Mouse (Mus musculus) lung, postnatal 0 days (tissue): ENCODE measurements around the gene Gm49403. TPM values are rescaled to one million over a fixed set of nuclear protein-coding genes. Genes with fewer than 3 reads are reported as not detected.

Experiments used
- ATAC-seq: fragments of 200-750 bp; cut with Nextera tagmentation; 2 replicates; pipeline ENCODE4 v1.8.0; 2017; ENCODE audit warnings: moderate library complexity
- DNase-seq: peaks from one replicate; pipeline ENCODE4 v3.0.0-alpha.2; 2016; ENCODE audit warnings: low spot score
- H3K27ac ChIP-seq: fragments of 300-500 bp; sonication (generic); 2 replicates; pipeline ENCODE4 v1.5.1; 2014; ENCODE audit warnings: antibody characterized with exemption, mild to moderate bottlenecking, low read length, mixed read lengths
- H3K27me3 ChIP-seq: fragments of 300-500 bp; sonication (generic); replicated peaks from 2 replicates; pipeline ENCODE4 v1.6.1; 2014; ENCODE audit warnings: low read length, mixed read lengths; ENCODE audit not compliant: insufficient read depth
- H3K36me3 ChIP-seq: fragments of 300-500 bp; sonication (generic); 2 replicates; pipeline ENCODE4 v1.6.1; 2014; ENCODE audit warnings: low read length, mixed read lengths; ENCODE audit not compliant: insufficient read depth
- H3K4me1 ChIP-seq: fragments of 300-500 bp; sonication (generic); 2 replicates; pipeline ENCODE4 v1.6.1; 2014; ENCODE audit warnings: antibody characterized with exemption, low read depth, low read length, mixed read lengths; ENCODE audit not compliant: insufficient read depth
- H3K4me2 ChIP-seq: fragments of 300-500 bp; sonication (generic); replicated peaks from 2 replicates; pipeline ENCODE4 v1.6.1; 2014; ENCODE audit warnings: low read depth, mild to moderate bottlenecking, low read length, moderate library complexity, mixed read lengths
- H3K4me3 ChIP-seq: fragments of 300-500 bp; sonication (generic); 2 replicates; pipeline ENCODE4 v1.5.1; 2014; ENCODE audit warnings: low read depth, low read length
- H3K9ac ChIP-seq: fragments of 300-500 bp; sonication (generic); replicated peaks from 2 replicates; pipeline ENCODE4 v1.6.1; 2014; ENCODE audit warnings: low read depth, mild to moderate bottlenecking
- H3K9me3 ChIP-seq: fragments of 300-500 bp; sonication (generic); 2 replicates; pipeline ENCODE4 v1.6.1; 2016; ENCODE audit warnings: low read length, mixed read lengths
- CTCF ChIP-seq: IDR thresholded peaks from 2 replicates; pipeline ENCODE4 v1.5.1; 2016; ENCODE audit warnings: antibody characterized with exemption, mild to moderate bottlenecking
- EP300 ChIP-seq: IDR thresholded peaks from 2 replicates; pipeline ENCODE4 v1.6.1; 2016; ENCODE audit warnings: antibody characterized with exemption, mild to moderate bottlenecking, control low read depth
- WGBS: fragments of 180-500 bp; shearing (Covaris S2); extraction: QIAGEN DNeasy Blood & Tissue Kit; methylation state at CpG from one replicate; pipeline ENCODE4 v1.1.7; 2014; 5-methylcytosine and 5-hydroxymethylcytosine counted together
- polyA plus RNA-seq: library from polyadenylated mRNA; unstranded; fragments of >200 nt; fragmentation: Nextera tagmentation; extraction: Ambion mirVana; gene quantifications from 2 replicates; pipeline ENCODE4 v1.2.1, GENCODE M21; 2015

Gene Gm49403
- polyA plus RNA-seq, 1 experiment from 2014 or later, result not detected

DNA sequence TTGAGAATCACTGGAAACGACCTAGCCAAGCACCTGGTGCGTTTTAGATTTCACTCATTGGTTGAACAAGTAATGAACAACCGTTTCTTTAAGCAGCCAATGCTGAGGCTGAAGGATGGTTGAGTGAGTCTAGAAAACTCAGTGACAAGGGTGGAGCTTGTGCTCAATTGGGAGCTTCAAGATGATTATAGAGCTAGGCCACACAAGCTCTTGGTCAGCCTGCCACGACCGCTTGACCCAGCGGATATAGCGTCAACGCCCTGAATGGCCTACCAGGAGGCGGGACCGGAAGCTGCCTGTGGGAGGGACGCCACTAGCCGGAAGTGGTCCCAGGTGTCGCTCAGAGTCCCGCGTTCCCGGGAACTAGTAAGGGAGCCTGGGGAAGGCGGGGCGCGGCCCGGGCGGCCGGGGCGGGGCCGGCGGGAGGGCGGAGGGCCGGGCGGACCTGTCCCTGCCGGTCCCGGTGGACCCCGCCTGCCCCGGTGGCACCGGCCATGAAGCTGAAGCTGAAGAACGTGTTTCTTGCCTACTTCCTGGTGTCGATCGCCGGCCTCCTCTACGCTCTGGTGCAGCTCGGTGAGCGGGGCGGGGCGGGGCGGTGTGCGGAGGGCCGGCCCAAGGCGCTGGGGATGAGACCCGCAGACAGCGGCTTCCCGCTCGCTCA, 36.5 kb downstream of the Gm49403 start, which contains the start of gene B3gat3:
Gene B3gat3, plus strand, starts transcription at position 302 of the 664 bp plus-strand sequence.
- Histone ChIP-seq H3K36me3 (peaks cover 14% of the 10 kb centered on the region; the same call in 1 of the 2 replicates), H3K9me3 (no peaks in the 10 kb centered on the region), H3K4me2 (peak within 1 kb of the TSS; percentile 66), H3K9ac (peak within 1 kb of the TSS; percentile 77), H3K4me1 (peaks cover 7% of the 10 kb centered on the region; the same call in 1 of the 2 replicates), H3K27me3 (no peaks in the 10 kb centered on the region), H3K4me3 (peak within 1 kb of the TSS; percentile 74), H3K27ac (peak within 1 kb of the TSS; percentile 91)
- peak; percentile 97 for DNase-seq
- TF ChIP-seq EP300, result no peak
- no peak for TF ChIP-seq CTCF
- 4% methylated on average over 40 of the region's 50 CpGs for WGBS
- ATAC-seq, result peak; percentile 99

DNA sequence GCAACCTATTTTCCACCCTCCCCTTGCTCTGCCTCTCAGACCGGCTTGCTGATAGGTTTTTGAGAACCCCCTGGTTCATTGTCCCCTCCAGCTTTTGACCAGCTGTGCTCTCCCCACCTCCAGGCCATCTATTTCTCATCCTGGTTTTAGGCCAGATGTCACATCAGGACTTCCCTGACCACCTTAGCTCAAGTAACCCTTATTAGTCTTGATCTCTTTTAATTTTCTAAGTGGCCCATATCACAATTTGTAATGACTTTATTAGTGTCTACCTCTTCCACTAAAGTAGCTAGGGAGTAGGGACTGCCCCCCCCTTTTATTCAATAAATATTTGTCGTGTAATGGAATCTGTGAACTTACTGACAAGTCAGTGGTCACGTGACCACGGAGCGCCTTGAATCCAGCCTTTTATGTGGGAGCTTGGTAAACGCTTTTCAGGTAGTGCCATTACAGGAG, 37.1 kb downstream of the Gm49403 start:
- peak overlapping the region; percentile 66 for H3K4me2 ChIP-seq
- H3K9ac ChIP-seq, result peak overlapping the region; percentile 77
- peaks cover 8% of the 10 kb centered on the region for H3K36me3 ChIP-seq
- no peak for ATAC-seq
- peak overlapping the region; percentile 91 for H3K27ac ChIP-seq
- H3K4me1 ChIP-seq, result peaks cover 7% of the 10 kb centered on the region; the same call in 1 of the 2 replicates
- H3K9me3 ChIP-seq, result no peaks in the 10 kb centered on the region
- H3K4me3 ChIP-seq, result peak overlapping the region; percentile 74
- TF ChIP-seq EP300 (no peak), CTCF (no peak)
- WGBS, result under 1% methylated on average over 6 of the region's 6 CpGs
- H3K27me3 ChIP-seq, result no peaks in the 10 kb centered on the region
- DNase-seq, result peak; percentile 86

GRCm38 (mm10) chr19:8921741-8922140, 38.0 kb downstream of the Gm49403 start:
- 71% methylated on average over 9 of the region's 9 CpGs for WGBS
- DNase-seq (no peak), ATAC-seq (no peak)
- peaks cover 7% of the 10 kb centered on the region; the same call in 1 of the 2 replicates for H3K4me1 ChIP-seq
- TF ChIP-seq EP300 (no peak), CTCF (no peak)
- H3K27ac ChIP-seq, result no peak overlapping the region
- no peaks in the 10 kb centered on the region for H3K27me3 ChIP-seq
- no peak overlapping the region for H3K9ac ChIP-seq
- no peaks in the 10 kb centered on the region for H3K9me3 ChIP-seq
- no peak overlapping the region for H3K4me3 ChIP-seq
- no peak overlapping the region; the same call in 1 of the 2 replicates for H3K4me2 ChIP-seq
- peaks cover 4% of the 10 kb centered on the region; the same call in 1 of the 2 replicates for H3K36me3 ChIP-seq

- H3K4me1 ChIP-seq, result peaks cover 7% of the 10 kb centered on the region
- no peak overlapping the region for H3K4me2 ChIP-seq
- no peak overlapping the region for H3K27ac ChIP-seq
- DNase-seq, result no peak
- H3K36me3 ChIP-seq, result peaks cover 4% of the 10 kb centered on the region; the same call in 1 of the 2 replicates
- no peaks in the 10 kb centered on the region for H3K27me3 ChIP-seq
- 91% methylated on average over 2 of the region's 2 CpGs for WGBS
- H3K9me3 ChIP-seq, result no peaks in the 10 kb centered on the region
- no peak for TF ChIP-seq EP300
- TF ChIP-seq CTCF, result no peak
- no peak overlapping the region for H3K4me3 ChIP-seq
- H3K9ac ChIP-seq, result no peak overlapping the region
- no peak for ATAC-seq
Measured at GRCm38 (mm10) chr19:8926766-8927165, 43.0 kb downstream of the Gm49403 start.

- H3K27ac ChIP-seq, result no peak overlapping the region
- WGBS, result 85% methylated on average over 12 of the region's 12 CpGs
- peaks cover 7% of the 10 kb centered on the region for H3K4me1 ChIP-seq
- no peaks in the 10 kb centered on the region for H3K9me3 ChIP-seq
- peaks cover 4% of the 10 kb centered on the region; the same call in 1 of the 2 replicates for H3K36me3 ChIP-seq
- no peak overlapping the region for H3K9ac ChIP-seq
- no peak for TF ChIP-seq EP300
- TF ChIP-seq CTCF, result no peak
- no peaks in the 10 kb centered on the region for H3K27me3 ChIP-seq
- no peak overlapping the region for H3K4me3 ChIP-seq
- ATAC-seq (no peak), DNase-seq (no peak)
- no peak overlapping the region for H3K4me2 ChIP-seq
Measured at GRCm38 (mm10) chr19:8927891-8928525, 44.3 kb downstream of the Gm49403 start.

DNA sequence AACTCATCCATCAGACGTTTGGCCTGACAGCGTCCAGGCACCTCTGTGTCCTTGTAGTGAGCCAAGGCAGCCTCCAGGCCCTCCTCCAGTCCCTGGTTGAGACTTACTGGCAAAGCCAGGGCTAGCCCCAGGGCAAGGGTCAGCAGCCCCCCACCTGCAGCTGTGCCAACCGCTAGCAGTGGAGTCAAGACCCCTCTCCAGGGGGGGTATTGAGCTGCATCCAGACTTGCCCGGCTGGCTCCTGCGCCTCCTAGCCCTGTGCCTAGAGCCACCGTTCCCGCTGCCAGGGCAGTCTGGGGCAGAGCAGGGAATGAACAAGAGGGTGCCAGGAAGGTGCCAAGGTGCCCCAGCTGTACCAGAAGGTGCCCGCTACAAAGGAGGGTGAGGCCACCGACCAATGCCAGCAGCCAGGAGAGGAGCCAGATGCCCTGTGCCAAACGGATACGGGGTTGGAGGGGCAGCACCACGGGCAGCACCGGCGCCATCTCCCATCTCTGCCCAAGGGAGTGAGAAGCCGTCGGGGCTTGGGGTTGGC, 45.0 kb downstream of the Gm49403 start:
- H3K27ac ChIP-seq, result peak overlapping the region; percentile 95; the same call in 1 of the 2 replicates
- no peak for TF ChIP-seq EP300
- no peak for TF ChIP-seq CTCF
- peak overlapping the region; percentile 78 for H3K4me2 ChIP-seq
- H3K27me3 ChIP-seq, result no peaks in the 10 kb centered on the region
- peaks cover 12% of the 10 kb centered on the region for H3K36me3 ChIP-seq
- H3K4me1 ChIP-seq, result peaks cover 7% of the 10 kb centered on the region
- 18% methylated on average over 16 of the region's 16 CpGs for WGBS
- no peaks in the 10 kb centered on the region for H3K9me3 ChIP-seq
- H3K4me3 ChIP-seq, result peak overlapping the region; percentile 82
- peak; percentile 3 for ATAC-seq
- DNase-seq, result no peak
- H3K9ac ChIP-seq, result peak overlapping the region; percentile 76; the same call in 1 of the 2 replicates
